Mouse (Mus musculus): ENCODE data around the gene Gm8332.
"Not testable (repeated sequence)": the region's sequence is repeated elsewhere in the genome, so short reads cannot be mapped to it uniquely, and the experiment has no call there.

Gene Gm8332

GRCm38 (mm10) chr12:88250000-88250399, at the start of gene Gm8332:
Gm8332 (minus strand) TSS chr12:88250100.
- DNase-seq = not testable (repeated sequence)

GRCm38 (mm10) chr12:88297171-88297570, 47.3 kb upstream of the Gm8332 start:
- DNase-seq = not testable (repeated sequence)

- not testable (repeated sequence) for DNase-seq
Observed at GRCm38 (mm10) chr12:88293082-88293481, 43.2 kb upstream of the Gm8332 start.

- not testable (repeated sequence) for DNase-seq
Observed at GRCm38 (mm10) chr12:88285224-88285623, 35.3 kb upstream of the Gm8332 start.

- DNase-seq = not testable (repeated sequence)
Observed at GRCm38 (mm10) chr12:88274400-88274799, 24.5 kb upstream of the Gm8332 start, which contains the start of gene Gm5662. Gm5662 (minus strand) TSS chr12:88274500.

GRCm38 (mm10) chr12:88257241-88257640, 7.3 kb upstream of the Gm8332 start:
- DNase-seq = no peak

- not testable (repeated sequence) for DNase-seq
Observed at GRCm38 (mm10) chr12:88255917-88256316, 6.0 kb upstream of the Gm8332 start.

GRCm38 (mm10) chr12:88245786-88246185, 4.1 kb downstream of the Gm8332 start:
- not testable (repeated sequence) for DNase-seq

- DNase-seq = not testable (repeated sequence)
Observed at GRCm38 (mm10) chr12:88242940-88243339, 7.0 kb downstream of the Gm8332 start.

- no peak for DNase-seq
Observed at GRCm38 (mm10) chr12:88219445-88219844, 30.5 kb downstream of the Gm8332 start.

- DNase-seq = not testable (repeated sequence)
Observed at GRCm38 (mm10) chr12:88218059-88218458, 31.8 kb downstream of the Gm8332 start.

GRCm38 (mm10) chr12:88214641-88215040, 35.3 kb downstream of the Gm8332 start:
- DNase-seq = no peak

- not testable (repeated sequence) for DNase-seq
Observed at GRCm38 (mm10) chr12:88211458-88211857, 38.4 kb downstream of the Gm8332 start.

GRCm38 (mm10) chr12:88202856-88203255, 47.0 kb downstream of the Gm8332 start:
- no peak for DNase-seq
